Mouse (Mus musculus) neural tube, embryonic 13.5 days (tissue): ENCODE data around the gene Slc9a3r1. TPM values are rescaled to one million over a fixed set of nuclear protein-coding genes. Genes with fewer than 3 reads are reported as not detected.

Experiments used
- ATAC-seq: fragments of 200-750 bp; cut with Nextera tagmentation; 2 replicates; pipeline ENCODE4 v1.8.0; 2017; ENCODE audit warnings: low read depth, mild to moderate bottlenecking, moderate TSS enrichment, moderate library complexity
- H3K27ac ChIP-seq: fragments of 300-500 bp; sonication (generic); replicated peaks from 2 replicates; pipeline ENCODE4 v1.5.1; 2015; ENCODE audit warnings: moderate library complexity, mild to moderate bottlenecking, inconsistent platforms
- H3K27me3 ChIP-seq: fragments of 300-500 bp; sonication (generic); 2 replicates; pipeline ENCODE4 v1.6.1; 2015; ENCODE audit warnings: mild to moderate bottlenecking, inconsistent platforms
- H3K36me3 ChIP-seq: fragments of 300-500 bp; sonication (generic); 2 replicates; pipeline ENCODE4 v1.6.1; 2015; ENCODE audit warnings: mild to moderate bottlenecking, inconsistent platforms
- H3K4me1 ChIP-seq: fragments of 300-500 bp; sonication (generic); replicated peaks from 2 replicates; pipeline ENCODE4 v1.6.1; 2015; ENCODE audit warnings: inconsistent platforms
- H3K4me2 ChIP-seq: fragments of 300-500 bp; sonication (generic); 2 replicates; pipeline ENCODE4 v1.6.1; 2015; ENCODE audit warnings: inconsistent platforms, mild to moderate bottlenecking, moderate library complexity
- H3K4me3 ChIP-seq: fragments of 300-500 bp; sonication (generic); 2 replicates; pipeline ENCODE4 v1.5.1; 2015; ENCODE audit warnings: mild to moderate bottlenecking, inconsistent platforms
- H3K9ac ChIP-seq: fragments of 300-500 bp; sonication (generic); 2 replicates; pipeline ENCODE4 v1.6.1; 2015; ENCODE audit warnings: moderate library complexity, mild to moderate bottlenecking, inconsistent platforms
- H3K9me3 ChIP-seq: fragments of 300-500 bp; sonication (generic); 2 replicates; pipeline ENCODE4 v1.6.1; 2016; ENCODE audit warnings: inconsistent platforms
- WGBS: fragments of 180-500 bp; shearing (Covaris S2); methylation state at CpG from one replicate; pipeline ENCODE4 v1.1.7; 2015; 5-methylcytosine and 5-hydroxymethylcytosine counted together
- polyA plus RNA-seq: library from polyadenylated mRNA; unstranded; fragments of >200 nt; fragmentation: Nextera tagmentation; extraction: Ambion mirVana; gene quantifications from 2 replicates; pipeline ENCODE4 v1.2.1, GENCODE M21; 2015

The Slc9a3r1 gene
- 50.6 and 58.1 TPM in 2 replicates for polyA plus RNA-seq

DNA sequence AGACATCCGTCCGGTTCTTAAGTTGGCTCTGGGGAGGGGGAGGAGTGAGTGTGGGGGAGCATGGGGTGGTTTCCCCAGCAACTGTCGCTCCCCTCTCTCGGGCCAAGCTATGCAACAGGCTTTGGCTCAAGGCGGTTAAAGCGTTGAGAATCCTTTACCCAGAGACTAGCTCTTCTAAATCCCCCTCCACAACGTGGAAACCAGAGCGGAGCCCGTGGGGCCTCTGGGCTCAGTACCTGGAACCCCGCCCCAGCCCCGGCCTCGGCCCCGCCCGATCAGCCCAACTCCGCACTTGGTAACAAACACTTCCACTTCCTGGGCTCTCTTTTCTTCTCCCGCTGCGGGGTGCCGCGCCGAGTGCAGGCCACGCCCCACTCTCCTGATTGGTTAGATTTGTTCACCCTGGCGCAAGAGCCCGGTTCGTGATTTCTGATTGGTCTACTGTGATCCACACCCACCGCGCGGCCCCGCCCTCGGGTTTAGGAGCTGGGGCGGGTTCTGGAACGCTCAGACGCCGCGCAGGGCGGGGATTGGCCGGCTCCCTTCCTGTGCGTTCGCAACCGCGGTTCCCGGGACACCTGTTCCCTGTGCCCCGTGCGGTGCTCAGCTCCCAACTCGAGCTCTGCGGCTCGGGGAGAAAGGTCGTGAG lies at the start of gene Slc9a3r1:
Gene Slc9a3r1, plus strand, starts transcription at position 510 of the 649 bp plus-strand sequence.
- peak within 1 kb of the TSS; percentile 49; the same call in 1 of the 2 replicates for H3K27ac ChIP-seq
- peak; percentile 94 for ATAC-seq
- peaks cover 43% of the 10 kb centered on the region for H3K4me1 ChIP-seq
- no peaks in the 10 kb centered on the region for H3K36me3 ChIP-seq
- peak within 1 kb of the TSS; percentile 72 for H3K9ac ChIP-seq
- peak within 1 kb of the TSS; percentile 77 for H3K4me2 ChIP-seq
- H3K9me3 ChIP-seq = no peaks in the 10 kb centered on the region
- H3K27me3 ChIP-seq = peaks cover 53% of the 10 kb centered on the region
- peak within 1 kb of the TSS; percentile 63 for H3K4me3 ChIP-seq
- under 1% methylated on average over 47 of the region's 47 CpGs for WGBS

DNA sequence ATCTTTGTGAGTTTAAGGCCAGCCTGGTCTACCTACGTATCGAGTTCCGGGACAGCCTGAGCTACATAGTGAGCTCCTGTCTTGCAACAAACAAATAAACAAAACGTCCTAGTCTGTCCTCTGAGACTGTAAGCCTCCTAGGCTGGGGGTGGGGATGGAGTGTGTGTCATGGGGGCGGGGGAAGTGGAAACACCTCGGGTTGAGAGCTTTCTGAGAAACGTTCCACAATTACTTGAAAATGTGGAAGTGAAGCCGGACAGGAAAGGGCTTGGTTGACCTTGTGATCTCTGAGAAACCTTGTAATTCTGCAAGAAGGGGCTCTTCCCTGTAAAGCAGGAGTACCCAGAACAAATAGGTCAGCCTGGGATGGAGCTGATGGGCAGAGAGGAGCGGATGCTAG lies 43.7 kb upstream of the Slc9a3r1 start:
- Histone ChIP-seq H3K9ac (no peak overlapping the region), H3K27ac (no peak overlapping the region), H3K4me3 (no peak overlapping the region), H3K4me1 (no peaks in the 10 kb centered on the region), H3K9me3 (no peaks in the 10 kb centered on the region), H3K36me3 (no peaks in the 10 kb centered on the region), H3K4me2 (no peak overlapping the region), H3K27me3 (no peaks in the 10 kb centered on the region)
- 76% methylated on average over 9 of the region's 9 CpGs for WGBS
- ATAC-seq = no peak

DNA sequence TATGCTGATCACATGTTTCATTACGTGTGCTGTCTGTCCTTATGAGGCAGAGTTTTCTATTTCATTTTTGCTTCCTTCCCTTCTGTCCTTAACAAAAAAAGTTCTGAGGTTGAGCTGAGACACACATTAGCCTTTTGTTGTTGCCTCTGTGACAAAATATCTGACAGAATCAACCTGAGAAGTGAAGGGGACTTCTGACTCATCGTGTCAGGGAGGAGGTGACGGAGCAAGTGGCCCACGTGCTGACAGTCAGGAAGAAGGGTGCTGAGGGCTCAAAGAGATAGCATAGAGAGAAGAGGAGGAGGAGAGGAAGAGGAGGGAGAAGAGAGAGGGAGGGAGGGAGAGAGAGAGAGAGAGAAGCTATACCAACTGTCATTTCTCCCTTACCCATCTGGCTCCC lies 34.7 kb upstream of the Slc9a3r1 start:
- no peak overlapping the region for H3K9ac ChIP-seq
- no peak overlapping the region for H3K4me2 ChIP-seq
- WGBS = 88% methylated on average over 4 of the region's 4 CpGs
- no peaks in the 10 kb centered on the region for H3K27me3 ChIP-seq
- no peaks in the 10 kb centered on the region for H3K9me3 ChIP-seq
- no peaks in the 10 kb centered on the region for H3K4me1 ChIP-seq
- no peak overlapping the region for H3K4me3 ChIP-seq
- no peak for ATAC-seq
- H3K36me3 ChIP-seq = no peaks in the 10 kb centered on the region
- H3K27ac ChIP-seq = no peak overlapping the region

DNA sequence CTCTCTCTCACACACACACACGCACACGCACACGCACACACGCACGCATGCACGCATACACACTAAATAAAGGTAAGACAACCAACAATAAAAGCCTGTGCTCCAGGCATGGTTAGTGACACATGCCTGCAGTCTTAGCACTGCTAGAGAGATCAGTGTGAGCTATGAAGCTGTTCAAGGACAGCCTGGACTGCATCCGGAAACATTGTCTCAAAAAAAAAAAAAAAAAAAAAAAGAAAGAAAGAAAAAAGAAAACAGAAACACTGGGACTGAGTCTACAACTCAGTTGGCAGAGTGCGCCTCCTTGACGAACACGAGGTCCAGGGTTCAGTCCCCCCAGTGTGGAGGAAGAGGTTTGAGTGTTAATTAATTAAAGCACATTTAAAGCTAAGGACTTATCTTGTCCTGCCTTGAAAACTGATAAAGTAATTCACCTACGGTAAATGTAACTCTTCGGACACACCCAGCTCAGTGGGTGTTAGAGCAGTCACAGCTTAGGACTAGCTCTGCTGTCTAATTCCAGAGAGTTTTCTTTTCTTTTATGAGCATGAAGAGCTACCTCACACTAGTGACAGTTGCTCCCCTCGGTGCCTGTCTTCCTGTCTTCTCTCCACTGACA lies 33.5 kb upstream of the Slc9a3r1 start:
- Histone ChIP-seq H3K27me3 (no peaks in the 10 kb centered on the region), H3K9ac (no peak overlapping the region), H3K27ac (no peak overlapping the region), H3K9me3 (no peaks in the 10 kb centered on the region), H3K4me2 (no peak overlapping the region), H3K4me3 (no peak overlapping the region), H3K4me1 (no peaks in the 10 kb centered on the region), H3K36me3 (no peaks in the 10 kb centered on the region)
- WGBS = 90% methylated on average over 13 of the region's 13 CpGs
- ATAC-seq = no peak

DNA sequence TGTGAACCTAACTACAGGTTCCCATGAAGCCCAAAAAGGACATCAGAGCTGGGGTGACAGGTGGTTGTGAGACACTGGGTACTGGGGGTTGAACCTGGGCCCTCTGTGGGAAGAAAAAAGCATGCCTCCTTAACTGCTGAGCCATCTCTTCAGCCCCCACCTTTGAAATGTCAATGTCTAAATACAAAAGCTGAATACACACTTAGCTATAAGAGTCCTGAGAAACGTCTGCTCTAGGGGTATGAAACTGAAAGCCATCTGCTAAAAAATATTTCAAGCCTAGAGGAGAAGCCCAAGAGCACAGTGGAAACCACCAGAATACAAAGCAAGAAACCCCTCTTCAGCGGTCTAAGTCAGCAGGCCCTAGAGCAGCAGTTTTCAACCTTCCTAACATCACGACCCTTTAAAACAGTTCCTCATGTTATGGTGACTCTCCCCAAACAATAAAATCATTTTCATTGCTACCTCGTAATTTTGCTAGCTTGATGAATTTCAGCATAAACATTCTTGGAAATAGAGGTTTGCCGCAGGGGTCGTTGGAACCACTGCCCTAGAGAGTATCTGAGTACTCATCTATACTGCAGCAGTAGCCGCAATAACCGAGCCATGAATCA lies 31.3 kb upstream of the Slc9a3r1 start:
- 75% methylated on average over 8 of the region's 8 CpGs for WGBS
- no peaks in the 10 kb centered on the region for H3K4me1 ChIP-seq

DNA sequence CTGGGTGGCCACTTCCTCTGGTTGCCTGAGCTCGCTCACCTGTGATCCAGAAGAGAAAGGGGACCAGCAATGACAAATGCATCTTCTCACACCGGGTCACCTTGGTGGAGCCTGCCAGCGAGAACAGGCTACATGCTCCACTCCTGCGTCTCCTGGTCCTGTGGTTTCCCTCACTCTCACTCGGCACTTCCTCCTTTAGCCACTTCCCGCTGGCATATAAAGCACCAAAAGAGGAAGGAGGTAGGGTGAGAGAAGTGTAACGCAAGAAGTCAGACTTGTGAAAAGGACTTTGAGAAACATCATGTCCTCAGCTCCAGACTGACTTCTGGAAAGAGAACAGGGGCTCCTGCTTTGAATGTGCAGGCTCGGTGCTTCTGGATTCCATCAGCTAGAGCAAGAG lies 29.3 kb upstream of the Slc9a3r1 start, which contains the start of gene Cd300lf:
Gene Cd300lf, minus strand, starts transcription at position 193 of the 400 bp plus-strand sequence.
- no peak for ATAC-seq
- no peak within 1 kb of the TSS for H3K4me3 ChIP-seq
- no peaks in the 10 kb centered on the region for H3K36me3 ChIP-seq
- 72% methylated on average over 8 of the region's 8 CpGs for WGBS
- H3K4me1 ChIP-seq = no peaks in the 10 kb centered on the region
- H3K27me3 ChIP-seq = no peaks in the 10 kb centered on the region
- no peak within 1 kb of the TSS for H3K4me2 ChIP-seq
- no peak within 1 kb of the TSS for H3K9ac ChIP-seq
- H3K9me3 ChIP-seq = no peaks in the 10 kb centered on the region
- H3K27ac ChIP-seq = no peak within 1 kb of the TSS

More for the DNA sequence above, 31.3 kb upstream of the Slc9a3r1 start:
- Histone ChIP-seq H3K27ac (no peak overlapping the region), H3K4me3 (no peak overlapping the region), H3K36me3 (no peaks in the 10 kb centered on the region), H3K4me2 (no peak overlapping the region), H3K9ac (no peak overlapping the region), H3K27me3 (no peaks in the 10 kb centered on the region), H3K9me3 (no peaks in the 10 kb centered on the region)
- no peak for ATAC-seq

DNA sequence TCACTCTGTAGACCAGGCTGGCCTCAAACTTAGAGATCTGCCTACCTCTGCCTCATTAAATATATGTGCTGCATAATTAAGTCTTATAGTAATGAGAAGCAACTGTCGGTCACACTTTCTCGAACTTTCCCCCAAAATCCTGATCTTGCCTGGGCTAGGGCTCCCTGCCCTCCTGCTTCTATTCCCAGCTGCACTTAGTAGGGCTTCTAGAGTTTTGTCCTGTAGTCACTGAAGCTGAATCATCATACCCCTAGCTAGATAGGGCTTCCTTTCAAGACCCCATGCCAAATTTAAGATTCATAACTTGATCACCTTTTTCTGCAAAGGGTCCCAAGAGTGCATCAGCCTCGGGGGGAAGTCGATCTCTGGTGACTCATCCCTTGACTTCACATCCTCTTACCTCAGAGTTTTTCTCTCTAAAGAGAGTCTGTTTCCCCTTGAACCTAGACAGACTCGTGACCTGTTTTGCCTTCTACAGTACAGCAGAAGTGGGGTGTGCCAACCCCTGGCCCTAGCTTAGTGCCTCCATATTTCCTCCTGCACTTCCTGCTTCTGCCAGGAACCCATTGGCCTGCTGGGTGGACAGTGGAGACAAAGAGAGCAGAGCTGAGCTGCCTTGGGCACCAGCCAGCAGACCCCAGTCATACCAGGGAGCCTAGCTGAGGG lies 24.4 kb upstream of the Slc9a3r1 start:
- H3K27me3 ChIP-seq = no peaks in the 10 kb centered on the region
- WGBS = 83% methylated on average over 5 of the region's 5 CpGs
- H3K4me1 ChIP-seq = no peaks in the 10 kb centered on the region
- H3K27ac ChIP-seq = no peak overlapping the region
- H3K9ac ChIP-seq = no peak overlapping the region
- no peaks in the 10 kb centered on the region for H3K36me3 ChIP-seq
- no peak overlapping the region for H3K4me3 ChIP-seq
- no peak for ATAC-seq
- H3K9me3 ChIP-seq = no peaks in the 10 kb centered on the region
- no peak overlapping the region for H3K4me2 ChIP-seq

DNA sequence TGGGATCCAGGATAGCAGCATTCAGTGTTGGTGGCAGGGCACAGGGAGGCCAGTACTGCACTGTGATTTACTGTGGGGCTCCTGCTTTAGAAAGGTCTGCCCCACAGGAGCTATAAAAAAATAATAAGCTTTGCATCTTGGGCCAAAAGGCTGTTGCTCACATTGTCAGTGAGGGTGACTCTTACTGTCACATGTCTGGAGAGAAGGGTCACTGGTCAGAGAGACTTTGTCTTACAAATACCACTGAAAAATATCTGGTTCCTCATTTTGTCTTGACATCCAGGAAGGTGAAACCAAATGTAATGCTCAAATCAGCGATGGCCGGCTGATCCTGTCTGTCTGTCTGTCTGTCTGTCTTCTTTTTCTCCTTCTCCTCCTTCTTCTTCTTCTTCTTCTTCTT lies 21.2 kb upstream of the Slc9a3r1 start:
- H3K9ac ChIP-seq = no peak overlapping the region
- no peaks in the 10 kb centered on the region for H3K36me3 ChIP-seq
- 77% methylated on average over 2 of the region's 2 CpGs for WGBS
- no peaks in the 10 kb centered on the region for H3K27me3 ChIP-seq
- H3K4me3 ChIP-seq = no peak overlapping the region
- no peak overlapping the region for H3K27ac ChIP-seq
- no peaks in the 10 kb centered on the region for H3K4me1 ChIP-seq
- H3K9me3 ChIP-seq = no peaks in the 10 kb centered on the region
- no peak for ATAC-seq
- H3K4me2 ChIP-seq = no peak overlapping the region

DNA sequence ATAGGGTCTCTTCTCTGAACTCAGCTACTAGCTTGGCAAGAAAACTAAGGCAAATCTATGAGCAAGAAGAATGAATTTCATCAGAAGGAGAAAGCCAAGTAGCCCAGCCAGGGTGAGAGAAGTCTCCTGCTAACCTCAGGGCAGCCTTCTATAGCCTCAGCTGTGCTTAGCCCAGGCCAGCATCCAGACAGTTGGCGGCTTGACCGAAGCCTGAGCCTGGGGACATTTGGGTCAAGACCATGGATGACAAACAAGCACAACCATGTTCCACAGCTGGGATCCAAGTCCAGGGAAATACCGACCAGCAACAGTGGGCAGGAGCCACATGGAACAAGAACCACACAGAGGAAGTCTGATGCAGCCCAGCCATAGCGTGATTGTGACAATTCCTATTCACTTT lies 15.3 kb upstream of the Slc9a3r1 start:
- no peak for ATAC-seq
- H3K36me3 ChIP-seq = no peaks in the 10 kb centered on the region
- H3K4me1 ChIP-seq = peaks cover 12% of the 10 kb centered on the region
- 88% methylated on average over 4 of the region's 4 CpGs for WGBS
- H3K9me3 ChIP-seq = 0 out of 2 replicates have a peak, but pooled peaks cover 4% of the 10 kb centered on the region
- no peak overlapping the region for H3K27ac ChIP-seq
- H3K4me2 ChIP-seq = no peak overlapping the region
- H3K27me3 ChIP-seq = peaks cover 3% of the 10 kb centered on the region
- no peak overlapping the region for H3K9ac ChIP-seq
- H3K4me3 ChIP-seq = no peak overlapping the region

DNA sequence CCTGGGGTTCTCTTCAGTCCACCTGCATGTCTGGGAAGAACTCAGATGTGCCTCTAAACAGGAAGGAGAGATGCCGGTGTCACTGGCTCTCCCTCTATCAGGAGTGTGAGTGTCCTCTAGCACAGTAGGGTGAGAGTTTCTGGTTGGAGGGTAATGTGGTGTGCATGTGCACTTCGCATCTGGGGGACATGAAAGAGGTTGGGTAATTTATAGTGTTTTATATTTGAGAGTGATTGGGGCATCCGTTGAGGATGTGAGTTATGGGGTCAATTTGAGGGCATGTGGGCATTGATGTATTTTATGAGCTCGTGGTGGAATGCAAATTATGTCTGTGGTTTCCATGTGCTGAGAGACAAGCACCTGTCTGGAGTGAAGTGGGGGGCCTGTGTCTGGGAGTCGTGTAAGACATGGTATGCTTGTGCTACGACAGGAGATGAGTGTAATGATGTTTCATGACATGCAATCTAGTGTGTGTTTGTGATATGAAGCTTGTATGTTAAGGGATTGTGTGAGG lies 12.3 kb upstream of the Slc9a3r1 start:
- Histone ChIP-seq H3K4me3 (no peak overlapping the region), H3K36me3 (no peaks in the 10 kb centered on the region), H3K9ac (no peak overlapping the region), H3K9me3 (0 out of 2 replicates have a peak, but pooled peaks cover 4% of the 10 kb centered on the region), H3K4me1 (peaks cover 18% of the 10 kb centered on the region), H3K27ac (no peak overlapping the region), H3K4me2 (no peak overlapping the region), H3K27me3 (peaks cover 33% of the 10 kb centered on the region)
- WGBS = 43% methylated on average over 6 of the region's 6 CpGs
- ATAC-seq = no peak

DNA sequence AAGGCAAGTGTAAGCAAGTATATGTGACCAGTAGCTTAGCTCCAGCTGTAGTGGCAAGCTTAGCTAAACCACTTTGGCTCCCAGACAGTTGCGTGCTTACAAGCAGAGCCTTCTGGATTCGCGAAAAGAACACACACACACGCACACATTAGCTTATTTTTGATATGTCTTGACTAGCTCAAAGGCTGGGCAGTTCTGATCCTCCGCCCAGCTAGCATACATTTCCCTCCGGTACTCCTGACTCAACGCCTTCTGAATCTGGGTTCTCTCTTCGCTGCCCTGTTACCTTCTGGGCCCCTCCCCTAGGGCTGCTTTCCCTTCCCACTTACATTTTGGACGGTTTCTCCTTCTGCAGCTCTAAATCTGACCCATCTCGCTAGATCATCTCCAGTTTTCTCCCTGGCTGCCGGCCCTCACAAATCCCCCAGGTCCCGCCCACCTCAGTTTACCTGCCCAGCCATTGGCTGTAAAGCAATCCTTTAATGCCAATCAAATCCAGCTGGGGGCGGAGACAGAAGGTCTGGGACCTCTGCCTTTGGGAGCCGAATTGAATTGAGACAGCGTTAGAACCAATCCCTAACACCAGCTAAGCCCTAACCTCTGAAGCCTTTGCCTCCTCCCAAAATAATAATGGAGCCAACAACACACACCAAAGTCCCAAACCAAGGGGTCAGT lies 11.2 kb upstream of the Slc9a3r1 start:
- WGBS = 8% methylated on average over 15 of the region's 15 CpGs
- peak overlapping the region; percentile 71 for H3K9ac ChIP-seq
- H3K4me1 ChIP-seq = peaks cover 18% of the 10 kb centered on the region
- H3K36me3 ChIP-seq = no peaks in the 10 kb centered on the region
- peak overlapping the region; percentile 40 for H3K4me3 ChIP-seq
- peak overlapping the region; percentile 58 for H3K4me2 ChIP-seq
- H3K9me3 ChIP-seq = 0 out of 2 replicates have a peak, but pooled peaks cover 4% of the 10 kb centered on the region
- peak; percentile 77 for ATAC-seq
- no peak overlapping the region for H3K27ac ChIP-seq
- H3K27me3 ChIP-seq = peaks cover 44% of the 10 kb centered on the region
